Mouse (Mus musculus) E14TG2a.4 (cell line): ENCODE measurements around the gene Kctd11.
"Not testable (repeated sequence)": the region's sequence is repeated elsewhere in the genome, so short reads cannot be mapped to it uniquely, and the experiment has no call there.

ENCODE experiments used
- H3K27me3 ChIP-seq: 2 replicates; pipeline ENCODE4 v1.6.1; 2014; ENCODE audit warnings: low read length, control low read depth; ENCODE audit not compliant: insufficient read depth
- H3K36me3 ChIP-seq: 2 replicates; pipeline ENCODE4 v1.6.1; 2014; ENCODE audit warnings: low read length, control low read depth; ENCODE audit not compliant: insufficient read depth
- H3K4me1 ChIP-seq: replicated peaks from 2 replicates; pipeline ENCODE4 v1.6.1; 2014; ENCODE audit warnings: low read depth, low read length, control low read depth
- H3K4me3 ChIP-seq: replicated peaks from 2 replicates; pipeline ENCODE4 v1.5.1; 2014; ENCODE audit warnings: mild to moderate bottlenecking, low read length
- H3K9me3 ChIP-seq: 2 replicates; pipeline ENCODE4 v1.6.1; 2014; ENCODE audit warnings: low read length, control low read depth
- CTCF ChIP-seq: conservative IDR thresholded peaks from 2 replicates; pipeline ENCODE4 v1.5.1; 2014; ENCODE audit warnings: low read length
- NANOG ChIP-seq: IDR thresholded peaks from 2 replicates; pipeline ENCODE4 v1.6.1; 2014; ENCODE audit warnings: borderline replicate concordance, low read length, mixed read lengths
- POU5F1 ChIP-seq: IDR thresholded peaks from 2 replicates; pipeline ENCODE4 v1.6.1; 2014; ENCODE audit warnings: low read length, borderline replicate concordance

Gene Kctd11

GRCm38 (mm10) chr11:69919661-69920265, 38.6 kb upstream of the Kctd11 start:
- H3K27me3 ChIP-seq: no peaks in the 10 kb centered on the region
- TF ChIP-seq CTCF (no peak), NANOG (no peak), POU5F1 (no peak)
- peaks cover 56% of the 10 kb centered on the region for H3K36me3 ChIP-seq
- peak overlapping the region; percentile 98 for H3K4me3 ChIP-seq
- H3K9me3 ChIP-seq: no peaks in the 10 kb centered on the region
- peaks cover 63% of the 10 kb centered on the region for H3K4me1 ChIP-seq

GRCm38 (mm10) chr11:69919053-69919452, 37.8 kb upstream of the Kctd11 start:
- Histone ChIP-seq H3K9me3 (no peaks in the 10 kb centered on the region), H3K4me1 (peaks cover 69% of the 10 kb centered on the region), H3K36me3 (peaks cover 59% of the 10 kb centered on the region), H3K4me3 (peak overlapping the region; percentile 98), H3K27me3 (no peaks in the 10 kb centered on the region)
- TF ChIP-seq POU5F1: no peak
- no peak for TF ChIP-seq NANOG
- TF ChIP-seq CTCF: no peak

- Histone ChIP-seq H3K4me1 (peaks cover 70% of the 10 kb centered on the region), H3K36me3 (peaks cover 63% of the 10 kb centered on the region), H3K9me3 (no peaks in the 10 kb centered on the region), H3K4me3 (peak overlapping the region; percentile 98), H3K27me3 (no peaks in the 10 kb centered on the region)
- TF ChIP-seq POU5F1: no peak
Measured at GRCm38 (mm10) chr11:69918118-69918517, 36.9 kb upstream of the Kctd11 start.

- TF ChIP-seq NANOG (no peak), CTCF (no peak), POU5F1 (no peak)
- no peaks in the 10 kb centered on the region for H3K27me3 ChIP-seq
Measured at GRCm38 (mm10) chr11:69917379-69917948, 36.3 kb upstream of the Kctd11 start.

GRCm38 (mm10) chr11:69916652-69917378, 35.6 kb upstream of the Kctd11 start:
- not testable (repeated sequence) for H3K9me3 ChIP-seq, H3K27me3 ChIP-seq
- H3K36me3 ChIP-seq: peaks cover 76% of the 10 kb centered on the region
- peaks cover 70% of the 10 kb centered on the region for H3K4me1 ChIP-seq
- peak overlapping the region; percentile 98; the same call in 1 of the 2 replicates for H3K4me3 ChIP-seq

More at GRCm38 (mm10) chr11:69917379-69917948, 36.3 kb upstream of the Kctd11 start:
- peak overlapping the region; percentile 98; the same call in 1 of the 2 replicates for H3K4me3 ChIP-seq
- H3K4me1 ChIP-seq: peaks cover 70% of the 10 kb centered on the region
- H3K9me3 ChIP-seq: no peaks in the 10 kb centered on the region
- H3K36me3 ChIP-seq: peaks cover 70% of the 10 kb centered on the region

- no peak for TF ChIP-seq NANOG
- TF ChIP-seq CTCF: peak; percentile 25
- TF ChIP-seq POU5F1: no peak
- Histone ChIP-seq H3K4me3 (peak overlapping the region; percentile 90; the same call in 1 of the 2 replicates), H3K27me3 (no peaks in the 10 kb centered on the region), H3K4me1 (peaks cover 79% of the 10 kb centered on the region), H3K9me3 (no peaks in the 10 kb centered on the region), H3K36me3 (peaks cover 85% of the 10 kb centered on the region)
Measured at GRCm38 (mm10) chr11:69915667-69916627, 34.7 kb upstream of the Kctd11 start.

GRCm38 (mm10) chr11:69914917-69915430, 33.8 kb upstream of the Kctd11 start:
- no peaks in the 10 kb centered on the region for H3K9me3 ChIP-seq
- peaks cover 91% of the 10 kb centered on the region for H3K36me3 ChIP-seq
- H3K4me1 ChIP-seq: peaks cover 87% of the 10 kb centered on the region
- peak overlapping the region; percentile 90 for H3K4me3 ChIP-seq
- no peaks in the 10 kb centered on the region for H3K27me3 ChIP-seq
- TF ChIP-seq POU5F1: no peak
- TF ChIP-seq CTCF: no peak
- TF ChIP-seq NANOG: no peak

GRCm38 (mm10) chr11:69914372-69914764, 33.2 kb upstream of the Kctd11 start:
- Histone ChIP-seq H3K27me3 (no peaks in the 10 kb centered on the region), H3K4me3 (peak overlapping the region; percentile 90), H3K36me3 (peaks cover 91% of the 10 kb centered on the region), H3K4me1 (peaks cover 85% of the 10 kb centered on the region), H3K9me3 (no peaks in the 10 kb centered on the region)
- TF ChIP-seq NANOG (no peak), CTCF (no peak)
